Mouse (Mus musculus) small intestine, adult 2 months (tissue): Measurements from ENCODE around the gene Samd4.

Source experiments
- CTCF ChIP-seq: fragments of 200-500 bp; IDR thresholded peaks from 2 replicates; pipeline ENCODE4 v1.5.1; 2012; ENCODE audit warnings: low read depth, mild to moderate bottlenecking, control low read depth, inconsistent platforms, low read length, moderate library complexity, mixed read lengths; ENCODE audit not compliant: insufficient replicate concordance, insufficient read length; ENCODE audit errors: extremely low read depth
- POLR2A ChIP-seq: fragments of 200-500 bp; IDR thresholded peaks from 2 replicates; pipeline ENCODE4 v1.6.1; 2012; ENCODE audit warnings: low read depth, mild to moderate bottlenecking, control low read depth, inconsistent platforms, low read length, moderate library complexity

- TF ChIP-seq CTCF, result no peak
- TF ChIP-seq POLR2A, result no peak
Observed at GRCm38 (mm10) chr14:47105755-47106154, 223.1 kb downstream of the Samd4 start.
